Mouse (Mus musculus) urinary bladder, adult 2 months (tissue): Measurements from ENCODE around the gene Ndufa11. TPM values are rescaled to one million over a fixed set of nuclear protein-coding genes. Genes with fewer than 3 reads are reported as not detected.

Experiments
- DNase-seq: peaks from one replicate; pipeline ENCODE4 v3.0.0; 2022; ENCODE audit warnings: low spot score
- polyA plus RNA-seq: library from polyadenylated mRNA; depleted of rRNA; stranded (reverse); fragments of >200 nt; gene quantifications from 2 replicates; pipeline ENCODE4 v1.2.3, GENCODE M21; 2012

The Ndufa11 gene
- polyA plus RNA-seq, 1 experiment = 313 TPM

DNA sequence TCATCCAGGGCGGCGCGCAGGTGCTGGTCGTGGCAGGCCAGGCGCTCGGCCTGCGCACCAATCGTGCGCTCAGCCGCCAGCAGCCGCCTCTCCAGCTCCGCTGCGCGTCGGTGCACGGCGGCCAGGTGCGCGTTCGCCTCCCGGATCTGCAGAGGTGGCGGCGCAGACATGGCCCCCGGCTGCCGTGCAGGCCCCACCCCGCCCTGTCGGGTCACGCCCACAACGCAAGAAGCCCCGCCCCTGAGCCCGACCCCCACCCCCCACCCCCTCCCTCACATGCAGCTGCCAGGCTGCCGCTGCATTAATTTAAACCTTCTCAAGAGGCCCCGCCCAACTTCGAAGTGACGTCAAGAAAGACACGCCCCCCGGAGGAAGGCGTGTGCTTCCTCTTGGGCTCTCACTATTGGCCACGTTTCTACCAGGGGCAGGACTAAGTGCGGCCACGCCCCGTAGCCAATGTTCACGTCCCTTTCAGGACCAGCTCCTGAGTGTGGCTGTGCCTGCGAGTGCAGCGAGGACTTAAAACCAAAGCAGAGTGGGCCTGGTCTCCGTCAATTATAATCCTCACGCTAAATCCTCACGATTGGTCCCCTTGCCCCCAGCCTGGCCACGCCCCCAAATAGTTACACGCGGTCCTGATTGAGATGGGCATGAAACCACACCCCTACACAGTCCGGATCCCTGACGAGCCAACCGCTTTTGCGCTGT is 758 bp upstream of the Ndufa11 start:
- peak; percentile 85 for DNase-seq

DNA sequence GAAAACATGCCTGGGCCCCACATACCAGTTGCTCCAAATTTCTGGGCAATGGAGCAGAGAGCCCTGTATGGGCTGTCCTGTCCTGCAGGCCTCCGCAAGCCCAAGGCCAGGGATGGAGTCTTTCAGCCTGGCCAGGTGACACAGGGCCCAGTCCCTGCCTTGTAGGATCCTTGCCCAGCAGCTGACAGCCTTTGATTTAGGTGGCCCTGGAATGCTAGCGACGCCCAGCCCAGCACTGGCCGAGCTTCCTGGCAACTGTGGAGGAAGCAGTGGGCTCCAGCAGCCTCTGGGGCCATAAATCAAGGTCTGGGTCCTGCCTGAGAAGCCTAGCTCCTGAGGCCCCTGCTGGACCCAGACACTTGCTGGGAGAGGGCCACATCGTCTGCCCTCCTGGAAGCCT is 4.9 kb downstream of the Ndufa11 start:
- DNase-seq = no peak

DNA sequence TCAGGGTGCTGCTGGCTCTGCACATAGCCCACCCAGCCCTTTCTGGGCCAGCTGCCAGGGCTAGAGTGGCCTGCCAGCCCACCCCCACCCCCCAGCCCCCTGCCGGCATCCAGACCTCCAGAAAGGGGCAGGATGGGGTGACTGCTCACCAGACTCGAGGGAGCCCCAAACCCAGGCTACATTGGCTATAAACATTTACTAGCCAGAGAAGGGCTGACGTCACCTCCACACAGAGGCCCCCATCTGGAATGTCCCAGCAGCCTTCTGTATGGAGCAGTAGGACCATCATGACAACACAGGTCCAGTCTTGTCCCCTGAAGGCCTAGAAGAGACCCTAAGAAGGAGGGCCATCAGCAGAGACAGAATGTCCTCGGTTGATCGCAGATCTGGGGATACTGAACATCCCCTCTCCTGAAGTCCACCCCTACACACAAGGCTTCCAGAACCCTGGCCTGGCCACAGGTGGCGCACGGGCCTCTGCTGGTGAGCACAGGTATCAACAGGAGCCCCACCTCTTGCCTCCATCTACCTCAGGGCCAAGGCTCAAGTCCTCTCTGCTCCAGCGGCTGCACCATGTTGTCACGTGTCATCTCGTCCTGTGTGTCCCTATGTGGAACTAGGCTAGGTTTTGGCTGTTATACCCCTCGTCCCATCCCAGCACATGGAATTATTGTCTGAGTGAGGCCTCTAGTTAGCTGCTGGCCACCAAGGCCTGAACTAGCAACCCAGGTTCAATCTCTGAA is 6.0 kb downstream of the Ndufa11 start:
- DNase-seq = no peak

- DNase-seq = no peak
These were observed 9.6 kb downstream of the Ndufa11 start for GRCm38 (mm10) chr17:56727029-56727649.

GRCm38 (mm10) chr17:56727659-56728058 is 10.1 kb downstream of the Ndufa11 start:
- no peak for DNase-seq

DNA sequence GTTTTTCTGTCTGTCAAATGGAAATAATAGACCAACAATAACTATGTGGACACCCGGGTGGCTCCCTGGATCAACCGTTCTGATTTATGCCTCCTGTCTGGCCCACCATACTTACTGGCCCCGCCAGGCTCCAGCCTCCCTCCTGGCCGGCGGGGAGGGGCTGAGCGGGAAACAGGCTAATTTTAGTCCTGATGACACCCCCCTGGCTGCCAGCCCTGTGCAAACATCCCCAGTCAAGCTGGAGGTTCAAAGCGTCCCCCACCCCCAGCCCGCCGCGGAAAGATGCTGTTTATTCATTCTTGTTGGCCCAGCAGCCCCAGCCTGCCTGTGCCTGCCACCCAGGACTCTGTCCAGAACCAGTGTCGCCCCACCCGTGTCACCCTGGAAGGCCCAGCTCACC is 10.6 kb downstream of the Ndufa11 start:
- no peak for DNase-seq

DNA sequence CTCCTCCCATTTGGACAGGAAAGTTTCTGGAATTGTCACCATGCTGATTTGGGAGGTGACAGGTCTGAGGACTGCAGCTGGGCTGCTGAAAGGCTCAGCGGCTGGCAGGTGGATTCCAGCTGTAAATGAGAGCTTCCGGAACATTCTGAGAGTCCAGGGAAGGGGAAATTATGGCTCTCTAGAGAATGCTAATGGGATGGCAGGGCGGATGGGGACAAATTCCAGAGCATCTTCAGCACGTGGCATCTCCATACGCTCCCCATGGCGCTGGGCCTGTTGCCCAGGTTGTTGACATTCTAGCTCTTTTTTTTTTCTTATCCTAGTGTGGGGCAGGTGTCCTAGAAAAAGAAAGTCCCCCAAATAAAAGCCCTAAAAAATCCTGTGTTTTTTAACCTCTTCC is 11.6 kb downstream of the Ndufa11 start:
- no peak for DNase-seq

DNA sequence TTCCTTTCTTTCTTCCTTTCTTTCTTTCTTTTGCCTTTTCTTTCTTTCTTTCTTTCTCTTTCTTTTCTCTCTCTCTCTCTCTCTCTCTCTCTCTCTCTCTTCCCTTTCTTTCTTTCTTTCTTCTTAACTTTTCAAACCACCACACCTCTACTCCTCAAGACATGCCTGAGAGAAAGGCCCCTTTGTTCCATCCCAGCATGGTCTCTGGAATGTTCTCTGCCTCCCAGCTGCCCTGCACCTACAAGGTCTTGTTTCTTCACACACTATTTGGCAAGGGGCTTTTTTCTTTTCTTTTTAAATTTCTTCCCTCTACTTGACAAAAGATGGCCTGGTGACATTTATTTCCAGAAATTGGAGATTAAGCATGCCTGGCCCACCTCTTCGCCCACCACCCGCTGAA is 12.1 kb downstream of the Ndufa11 start:
- DNase-seq = no peak

- DNase-seq = no peak
These were observed 19.0 kb downstream of the Ndufa11 start for GRCm38 (mm10) chr17:56736534-56736933.

- DNase-seq = no peak
These were observed 20.7 kb downstream of the Ndufa11 start for GRCm38 (mm10) chr17:56738221-56738620.

- DNase-seq = no peak
These were observed 22.7 kb downstream of the Ndufa11 start for GRCm38 (mm10) chr17:56740118-56740787.

- DNase-seq = no peak
These were observed 23.2 kb downstream of the Ndufa11 start for GRCm38 (mm10) chr17:56740788-56741160.

- no peak for DNase-seq
These were observed 26.6 kb downstream of the Ndufa11 start for GRCm38 (mm10) chr17:56744173-56744572.

- DNase-seq = no peak
These were observed 34.0 kb downstream of the Ndufa11 start for GRCm38 (mm10) chr17:56751404-56752072.

DNA sequence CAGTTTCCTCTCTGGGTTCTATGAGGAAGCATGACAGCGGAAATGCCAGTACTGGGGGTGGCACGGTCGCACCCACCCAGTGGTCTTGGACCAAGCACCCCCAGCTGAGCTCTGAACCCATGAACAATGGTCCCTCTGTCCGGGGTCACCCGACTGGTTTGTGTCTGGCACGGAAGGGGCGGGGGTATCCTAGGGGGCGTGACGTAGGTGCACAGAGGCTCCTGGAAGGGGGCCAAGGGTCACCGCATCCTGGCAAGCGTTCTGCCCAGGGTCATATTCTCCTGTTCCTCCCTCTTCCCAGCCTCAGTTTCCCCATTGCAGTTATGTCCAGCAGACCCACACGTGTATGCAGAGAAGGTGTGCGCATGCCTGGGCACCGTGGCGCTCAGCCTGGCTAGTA is 35.9 kb downstream of the Ndufa11 start:
- no peak for DNase-seq

DNA sequence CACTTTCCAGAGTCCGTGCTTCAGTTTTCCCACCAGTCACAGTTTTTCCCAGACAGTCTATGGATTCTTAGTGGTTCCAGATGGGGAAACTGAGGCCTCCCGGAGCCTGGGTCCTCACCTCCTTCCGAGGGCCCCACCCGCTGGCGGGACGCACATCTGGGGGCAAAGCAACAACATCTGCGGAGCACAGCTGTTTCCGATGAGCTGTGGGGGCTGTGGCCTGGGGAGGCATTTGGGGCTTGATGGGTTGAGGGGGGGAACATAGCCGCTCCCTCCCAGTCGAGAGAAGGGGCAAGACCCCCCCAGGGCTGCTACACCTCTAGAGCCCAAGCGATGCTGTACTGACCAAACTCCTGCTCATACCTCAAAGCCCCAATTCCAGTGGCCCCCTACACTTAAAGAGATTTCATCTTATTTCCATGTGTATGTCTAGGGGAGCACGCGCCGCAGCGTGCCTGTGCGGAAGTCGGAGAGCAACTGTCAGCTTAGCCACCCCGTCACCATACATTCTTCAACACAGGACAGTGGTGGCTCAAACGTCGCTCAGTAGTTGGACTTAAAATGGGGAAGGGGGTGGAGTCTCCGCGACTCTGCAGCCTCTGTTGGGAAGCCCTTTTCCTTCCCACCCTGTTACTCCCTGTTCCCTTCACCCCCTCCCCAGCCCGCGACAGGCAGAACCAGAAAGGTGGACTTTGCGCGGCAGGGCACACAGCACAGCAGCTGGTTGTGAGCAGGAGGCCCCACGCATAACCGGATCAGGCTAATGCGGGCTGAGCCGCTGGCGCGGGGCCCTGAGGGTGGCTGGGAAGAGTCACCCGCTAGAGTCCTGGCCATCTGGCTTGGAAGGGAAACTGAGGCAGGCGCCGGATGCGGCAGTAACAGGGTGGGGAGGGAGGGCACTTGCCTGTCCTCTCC is 37.0 kb downstream of the Ndufa11 start:
- no peak for DNase-seq

- DNase-seq = peak; percentile 41
These were observed 39.3 kb downstream of the Ndufa11 start for GRCm38 (mm10) chr17:56756703-56757399.

DNA sequence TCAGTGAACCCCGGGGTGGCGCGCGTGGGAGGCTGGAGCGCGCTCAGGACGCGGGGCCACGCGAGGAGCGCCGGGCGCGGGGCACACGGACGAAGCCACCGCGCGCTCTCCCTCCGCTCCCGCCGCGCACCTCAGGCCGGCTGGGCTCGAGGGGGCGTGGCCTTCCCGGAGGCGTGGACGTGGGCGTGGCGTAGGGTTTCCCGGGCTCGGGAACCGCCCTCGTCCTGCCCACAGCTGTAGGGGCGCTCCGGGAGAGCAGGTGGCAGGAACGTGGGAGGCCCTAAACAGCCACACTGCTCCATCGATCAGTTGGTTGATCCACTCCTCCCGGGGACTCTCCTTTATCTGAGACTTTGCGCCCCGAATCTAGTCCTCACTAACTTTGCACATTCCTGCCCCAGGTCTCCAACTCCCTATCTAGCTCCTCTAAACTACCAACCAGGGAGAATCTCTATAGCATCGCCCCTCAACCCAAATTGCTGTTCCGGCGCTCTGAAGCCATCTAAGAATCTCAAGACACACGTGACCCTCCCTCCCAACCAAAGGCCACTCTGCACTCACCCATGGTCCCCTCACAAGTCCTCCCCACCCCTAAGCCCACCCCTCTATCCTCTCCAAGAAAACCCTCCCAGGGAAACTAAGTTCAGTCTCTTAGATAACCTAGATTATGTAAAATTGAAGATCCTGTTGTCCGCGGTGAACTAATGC is 40.0 kb downstream of the Ndufa11 start, which contains the start of gene Nrtn:
Nrtn (minus strand) TSS at position 115 of the 708 bp plus-strand sequence.
- DNase-seq = peak; percentile 74

DNA sequence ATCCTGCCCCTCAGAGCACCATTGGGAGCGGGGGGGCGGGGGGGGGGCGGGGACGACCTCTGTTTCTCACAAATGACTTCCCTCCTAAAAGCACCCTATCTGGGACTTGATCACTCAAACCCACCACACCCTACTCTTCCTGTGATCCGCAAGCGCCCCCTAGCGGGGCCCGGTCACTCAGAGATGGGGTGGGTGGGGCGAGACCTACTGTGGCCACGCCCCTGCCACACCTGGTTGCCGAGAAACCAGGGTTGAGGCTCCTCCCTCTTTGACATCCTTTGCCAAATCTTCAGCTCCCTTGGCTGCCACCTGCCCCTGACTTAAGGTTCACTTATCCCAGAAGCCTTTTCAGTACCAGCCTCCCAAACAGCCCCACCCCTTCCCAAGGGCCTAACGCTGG is 40.6 kb downstream of the Ndufa11 start:
- DNase-seq = peak; percentile 67
